Mouse (Mus musculus): Measurements from ENCODE around the gene Syne1. TPM values are rescaled to one million over a fixed set of nuclear protein-coding genes. Genes with fewer than 3 reads are reported as not detected.

Gene Syne1
- polyA plus RNA-seq, 1 experiment from 2014 or later, result 5.6 TPM

DNA sequence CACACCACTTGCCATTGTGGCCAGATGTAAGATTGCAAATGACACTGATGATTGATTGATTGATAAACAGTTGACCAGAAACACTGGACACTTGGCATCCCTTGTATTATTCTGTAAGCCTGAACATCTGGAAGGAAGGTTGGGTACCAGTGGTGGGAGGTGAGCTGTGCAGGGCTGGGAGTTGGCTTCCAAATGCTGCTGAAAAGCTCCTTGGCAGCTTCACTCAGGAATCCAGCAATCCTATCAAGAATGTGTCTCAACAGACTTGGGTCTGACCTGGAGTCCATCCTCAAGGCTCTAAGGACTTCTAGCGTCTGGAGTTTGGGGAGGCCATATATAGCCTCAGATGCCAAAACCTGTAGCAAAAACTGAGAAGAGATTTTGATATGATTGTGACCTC, 536.3 kb downstream of the Syne1 start:
- ChIA-PET CTCF (no interaction called here), POLR2A (no interaction called here)
- TF ChIP-seq CTCF (IDR thresholded peaks at IDR 0.05), result no peak
- no peak for DNase-seq (ENCODE audit: low read depth, low spot score)
- in situ Hi-C loops (cut with MboI; ENCODE audit: low pct_unique_long_range_greater_than_20kb), result no loop called here
- no peaks in the 10 kb centered on the region for H3K27me3 ChIP-seq
- no peak for ATAC-seq

GRCm38 (mm10) chr10:5012004-5012403, 539.3 kb downstream of the Syne1 start:
- ChIA-PET CTCF (no interaction called here), POLR2A (no interaction called here)
- ATAC-seq, result no peak
- H3K27me3 ChIP-seq, result no peaks in the 10 kb centered on the region
- no peak for DNase-seq (ENCODE audit: low read depth, low spot score)
- TF ChIP-seq CTCF (IDR thresholded peaks at IDR 0.05), result no peak
- in situ Hi-C loops (cut with MboI; ENCODE audit: low pct_unique_long_range_greater_than_20kb), result no loop called here

DNA sequence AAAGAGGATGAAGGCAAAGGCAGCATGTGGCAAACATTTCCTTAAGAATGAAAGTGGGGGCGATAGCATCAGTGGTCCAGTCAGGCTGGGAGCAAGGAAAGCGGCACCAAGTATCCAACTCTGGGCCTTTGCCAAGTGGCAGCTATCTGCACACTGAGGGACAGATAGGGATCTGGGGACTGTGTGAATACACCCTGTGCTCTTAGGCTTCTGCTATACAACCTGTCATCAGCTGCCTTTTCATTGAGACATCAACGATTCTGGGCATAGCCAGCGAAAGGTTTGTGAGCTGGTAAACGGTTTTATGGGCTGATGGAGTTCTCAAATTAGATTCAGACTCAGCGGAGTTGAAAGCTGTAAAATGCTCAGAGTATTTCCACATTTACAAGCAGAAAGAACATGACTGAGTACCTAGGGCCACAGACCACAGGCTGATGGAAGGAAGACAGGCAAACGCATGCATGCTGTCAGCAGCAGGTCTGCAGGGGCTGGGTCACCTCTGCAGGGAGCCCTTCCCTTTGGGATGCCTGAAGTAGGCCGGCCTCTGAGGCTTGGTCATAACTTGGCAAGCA, 542.4 kb downstream of the Syne1 start:
- in situ Hi-C loops (cut with MboI; ENCODE audit: low pct_unique_long_range_greater_than_20kb), result no loop called here
- CTCF ChIA-PET, result no interaction called here
- TF ChIP-seq CTCF (IDR thresholded peaks at IDR 0.05), result no peak
- POLR2A ChIA-PET, result no interaction called here
- ATAC-seq, result no peak
- H3K27me3 ChIP-seq, result peaks cover 8% of the 10 kb centered on the region
- no peak for DNase-seq (ENCODE audit: low read depth, low spot score)

- DNase-seq (ENCODE audit: low read depth, low spot score) (no peak), ATAC-seq (no peak)
- POLR2A ChIA-PET, result no interaction called here
- CTCF ChIA-PET, result no interaction called here
- TF ChIP-seq CTCF (IDR thresholded peaks at IDR 0.05), result no peak
- in situ Hi-C loops (cut with MboI; ENCODE audit: low pct_unique_long_range_greater_than_20kb), result no loop called here
- H3K27me3 ChIP-seq, result no peaks in the 10 kb centered on the region
Observed at GRCm38 (mm10) chr10:4996592-4996991, 554.7 kb downstream of the Syne1 start.

- H3K27me3 ChIP-seq, result no peaks in the 10 kb centered on the region
- no peak for TF ChIP-seq CTCF (IDR thresholded peaks at IDR 0.05)
- in situ Hi-C loops (cut with MboI; ENCODE audit: low pct_unique_long_range_greater_than_20kb), result no loop called here
- ATAC-seq (peak; percentile 75), DNase-seq (ENCODE audit: low read depth, low spot score) (peak; percentile 83)
- POLR2A ChIA-PET, result interaction anchor here (0.5 kb wide), 1 partner anchor 146 kb away, joined by 3 read pairs; no protein-coding TSS in a partner anchor
- CTCF ChIA-PET, result no interaction called here
Observed at GRCm38 (mm10) chr10:4993802-4994201, 557.5 kb downstream of the Syne1 start.

- ATAC-seq, result peak; percentile 89
- CTCF ChIA-PET, result no interaction called here
Observed at GRCm38 (mm10) chr10:4983919-4984318, 567.4 kb downstream of the Syne1 start.

GRCm38 (mm10) chr10:4977374-4977773, 573.9 kb downstream of the Syne1 start:
- ChIA-PET CTCF (no interaction called here), POLR2A (no interaction called here)
- no peak for TF ChIP-seq CTCF (IDR thresholded peaks at IDR 0.05)
- in situ Hi-C loops (cut with MboI; ENCODE audit: low pct_unique_long_range_greater_than_20kb), result no loop called here
- DNase-seq (ENCODE audit: low read depth, low spot score) (no peak), ATAC-seq (no peak)
- no peaks in the 10 kb centered on the region for H3K27me3 ChIP-seq

More at GRCm38 (mm10) chr10:4983919-4984318, 567.4 kb downstream of the Syne1 start:
- H3K27me3 ChIP-seq, result no peaks in the 10 kb centered on the region
- no peak for DNase-seq (ENCODE audit: low read depth, low spot score)
- POLR2A ChIA-PET, result no interaction called here
- no peak for TF ChIP-seq CTCF (IDR thresholded peaks at IDR 0.05)
- in situ Hi-C loops (cut with MboI; ENCODE audit: low pct_unique_long_range_greater_than_20kb), result no loop called here

GRCm38 (mm10) chr10:4976557-4976956, 574.7 kb downstream of the Syne1 start:
- no peaks in the 10 kb centered on the region for H3K27me3 ChIP-seq
- POLR2A ChIA-PET, result no interaction called here
- no peak for DNase-seq (ENCODE audit: low read depth, low spot score)
- TF ChIP-seq CTCF (IDR thresholded peaks at IDR 0.05), result no peak
- CTCF ChIA-PET, result interaction anchor here (1.5 kb wide), 1 partner anchor 11 kb away, joined by 4 read pairs; no protein-coding TSS in a partner anchor
- in situ Hi-C loops (cut with MboI; ENCODE audit: low pct_unique_long_range_greater_than_20kb), result no loop called here
- no peak for ATAC-seq

DNA sequence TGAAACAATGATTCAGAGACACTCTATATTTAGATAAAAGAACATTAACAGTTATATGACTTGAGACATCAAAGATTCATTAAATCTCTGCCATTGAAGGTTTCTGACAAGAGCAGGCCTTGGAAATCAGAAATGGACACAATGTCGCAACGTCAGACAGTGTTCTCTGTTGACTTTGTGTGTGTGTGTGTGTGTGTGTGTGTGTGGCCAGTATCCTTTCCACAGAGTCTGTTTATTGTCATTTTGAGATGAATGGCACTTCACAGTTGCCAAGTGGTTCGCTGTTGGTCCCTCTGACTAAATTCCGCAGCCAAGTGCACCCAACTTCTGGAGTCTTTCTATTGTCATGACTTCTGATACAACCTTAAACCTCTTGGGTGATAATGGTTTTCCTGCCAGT, 577.0 kb downstream of the Syne1 start:
- no peak for DNase-seq (ENCODE audit: low read depth, low spot score)
- TF ChIP-seq CTCF (IDR thresholded peaks at IDR 0.05), result no peak
- ChIA-PET POLR2A (no interaction called here), CTCF (no interaction called here)
- no peak for ATAC-seq
- H3K27me3 ChIP-seq, result no peaks in the 10 kb centered on the region
- in situ Hi-C loops (cut with MboI; ENCODE audit: low pct_unique_long_range_greater_than_20kb), result no loop called here

GRCm38 (mm10) chr10:4972026-4972425, 579.3 kb downstream of the Syne1 start:
- no peak for TF ChIP-seq CTCF (IDR thresholded peaks at IDR 0.05)
- DNase-seq (ENCODE audit: low read depth, low spot score), result no peak
- no peaks in the 10 kb centered on the region for H3K27me3 ChIP-seq
- POLR2A ChIA-PET, result no interaction called here
- in situ Hi-C loops (cut with MboI; ENCODE audit: low pct_unique_long_range_greater_than_20kb), result no loop called here
- no peak for ATAC-seq
- CTCF ChIA-PET, result interaction anchor here (1.1 kb wide), 1 partner anchor 13 kb away, joined by 3 read pairs; no protein-coding TSS in a partner anchor

GRCm38 (mm10) chr10:4971586-4971985, 579.7 kb downstream of the Syne1 start:
- no peaks in the 10 kb centered on the region for H3K27me3 ChIP-seq
- no peak for TF ChIP-seq CTCF (IDR thresholded peaks at IDR 0.05)
- in situ Hi-C loops (cut with MboI; ENCODE audit: low pct_unique_long_range_greater_than_20kb), result no loop called here
- ChIA-PET CTCF (interaction anchor here (1.1 kb wide), 1 partner anchor 13 kb away, joined by 3 read pairs; no protein-coding TSS in a partner anchor), POLR2A (no interaction called here)
- DNase-seq (ENCODE audit: low read depth, low spot score) (no peak), ATAC-seq (no peak)

DNA sequence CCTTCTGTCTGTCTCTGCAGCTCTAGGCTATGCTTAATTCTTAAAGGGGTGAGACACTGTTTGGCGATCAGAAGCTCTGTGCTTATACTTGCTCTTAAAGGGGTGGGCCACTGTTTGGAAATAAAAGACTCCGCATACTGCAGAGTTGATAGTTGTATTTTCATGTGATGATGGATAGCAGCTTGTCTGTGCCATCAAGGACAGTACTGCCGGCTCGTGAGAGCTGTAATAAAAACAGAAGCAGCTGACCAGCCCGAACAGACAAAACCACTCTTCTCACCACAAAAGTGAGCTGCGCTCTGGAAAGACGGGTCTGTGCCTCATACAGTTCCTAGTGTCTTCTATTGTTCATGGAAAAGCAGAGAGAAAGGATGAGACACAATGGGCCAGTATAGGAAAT, 580.1 kb downstream of the Syne1 start:
- TF ChIP-seq CTCF (IDR thresholded peaks at IDR 0.05), result no peak
- CTCF ChIA-PET, result interaction anchor here (1.1 kb wide), 1 partner anchor 14 kb away, joined by 3 read pairs; no protein-coding TSS in a partner anchor
- ATAC-seq (no peak), DNase-seq (ENCODE audit: low read depth, low spot score) (no peak)
- H3K27me3 ChIP-seq, result no peaks in the 10 kb centered on the region
- POLR2A ChIA-PET, result no interaction called here
- in situ Hi-C loops (cut with MboI; ENCODE audit: low pct_unique_long_range_greater_than_20kb), result no loop called here

Other genes starting within 250 kb of the Syne1 start
- not detected for gene Myct1, start 42.3 kb upstream of the Syne1 start, polyA plus RNA-seq (2021)
- not detected for gene Vip, start 87.7 kb upstream of the Syne1 start, polyA plus RNA-seq (2021)